Mouse (Mus musculus) fibroblast of lung, adult 2 months (primary cell): ENCODE measurements around the gene Phlda2.
"Not testable (repeated sequence)": the region's sequence is repeated elsewhere in the genome, so short reads cannot be mapped to it uniquely, and the experiment has no call there.

Source experiments
- DNase-seq: peaks from one replicate; pipeline ENCODE4 v3.0.0-alpha.2; 2011; ENCODE audit warnings: low read depth

Gene Phlda2

DNA sequence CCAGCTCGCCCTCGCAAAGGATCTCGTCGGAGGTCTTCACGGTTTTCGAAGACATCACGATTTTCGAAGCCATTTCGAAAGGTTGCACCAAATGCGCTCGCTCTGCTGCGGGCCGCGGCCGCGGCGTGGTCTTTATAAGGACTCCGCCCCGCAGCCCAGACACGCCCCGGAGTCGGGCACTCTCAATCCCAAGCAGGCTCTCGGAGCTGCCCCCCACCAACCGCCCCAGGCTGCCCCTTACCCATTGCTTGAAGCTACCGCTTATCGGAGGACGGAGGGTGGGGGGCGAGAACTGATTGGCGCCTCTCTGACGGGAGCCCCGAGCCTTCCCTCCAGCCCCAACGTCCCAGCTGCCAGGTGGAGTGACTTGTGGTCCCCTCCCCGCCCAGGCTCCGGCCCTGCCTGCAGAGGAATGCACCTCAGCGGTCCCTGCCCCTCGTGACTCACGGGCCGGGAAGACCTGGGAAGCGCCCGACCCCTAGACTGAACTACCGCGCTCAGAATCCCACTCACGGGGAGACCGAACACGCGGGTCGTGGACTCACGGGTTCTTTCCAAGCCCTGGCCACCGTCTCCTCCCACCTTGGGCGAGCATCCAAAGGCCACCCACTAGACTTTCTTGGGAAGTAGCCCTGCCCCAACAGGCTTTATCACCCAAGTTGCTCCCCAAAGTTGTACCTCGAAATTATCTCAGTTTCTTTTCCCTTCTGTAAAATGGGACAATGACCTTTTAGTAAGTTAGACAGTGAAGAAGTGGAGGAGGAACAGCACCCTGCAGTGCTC, at the start of gene Phlda2:
Phlda2 (minus strand) TSS at position 733 of the 783 bp plus-strand sequence.
- no peak for DNase-seq

DNA sequence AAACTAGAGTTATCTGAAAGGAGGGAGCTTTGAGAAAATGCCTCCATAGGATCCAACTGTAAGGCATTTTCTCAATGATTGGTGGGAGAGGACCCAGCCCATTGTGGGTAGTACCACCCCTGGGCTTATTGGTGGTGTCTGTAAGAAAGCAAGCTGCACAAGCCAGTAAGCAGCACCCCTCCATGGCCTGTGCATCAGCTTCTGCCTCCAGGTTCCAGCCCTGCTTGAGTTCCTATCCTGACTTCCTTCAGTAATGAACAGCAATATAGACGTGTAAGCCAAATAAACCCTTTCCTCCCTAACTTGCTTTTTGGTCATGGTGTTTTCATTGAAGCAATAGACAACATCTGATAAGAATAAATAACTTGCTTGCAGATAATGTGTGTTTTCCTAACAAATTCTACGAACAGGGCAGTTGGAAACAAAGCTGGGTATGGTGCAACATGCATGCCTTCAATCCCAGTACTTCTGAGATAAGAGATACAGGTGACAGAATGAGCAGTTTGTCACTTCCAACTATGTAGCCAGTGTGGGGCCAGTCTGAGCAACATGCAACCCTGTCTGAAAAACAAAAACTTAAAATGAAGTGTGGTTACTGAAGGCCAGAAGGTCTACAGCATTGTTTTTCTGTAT, 46.8 kb upstream of the Phlda2 start:
- DNase-seq, result no peak

DNA sequence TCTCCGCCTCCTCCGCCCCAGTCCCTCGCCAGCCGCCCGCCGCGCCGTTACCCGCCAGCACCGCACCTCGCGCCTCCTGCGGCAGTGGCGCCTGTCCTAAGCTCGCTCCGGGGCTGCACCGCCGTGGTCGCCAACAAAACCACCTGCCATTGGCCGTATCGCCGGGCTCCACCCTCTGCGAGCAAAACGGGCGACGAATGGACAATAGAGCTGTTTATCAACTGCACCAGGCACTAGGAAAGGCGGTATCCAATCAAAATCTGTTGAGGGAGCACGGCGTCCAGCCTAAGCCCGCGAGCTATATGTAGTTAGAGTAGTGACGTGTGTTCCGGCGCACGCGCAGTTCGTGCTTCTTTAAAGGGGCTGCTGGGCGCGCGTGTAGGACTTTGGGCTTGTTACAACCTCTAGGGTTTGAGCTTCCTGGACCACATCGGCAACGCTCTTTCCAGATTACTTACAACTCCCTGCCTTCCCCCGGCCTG, 46.1 kb upstream of the Phlda2 start, which contains the start of gene Nap1l4:
Nap1l4 (minus strand) TSS at position 131 of the 482 bp plus-strand sequence.
- DNase-seq, result peak; percentile 98

DNA sequence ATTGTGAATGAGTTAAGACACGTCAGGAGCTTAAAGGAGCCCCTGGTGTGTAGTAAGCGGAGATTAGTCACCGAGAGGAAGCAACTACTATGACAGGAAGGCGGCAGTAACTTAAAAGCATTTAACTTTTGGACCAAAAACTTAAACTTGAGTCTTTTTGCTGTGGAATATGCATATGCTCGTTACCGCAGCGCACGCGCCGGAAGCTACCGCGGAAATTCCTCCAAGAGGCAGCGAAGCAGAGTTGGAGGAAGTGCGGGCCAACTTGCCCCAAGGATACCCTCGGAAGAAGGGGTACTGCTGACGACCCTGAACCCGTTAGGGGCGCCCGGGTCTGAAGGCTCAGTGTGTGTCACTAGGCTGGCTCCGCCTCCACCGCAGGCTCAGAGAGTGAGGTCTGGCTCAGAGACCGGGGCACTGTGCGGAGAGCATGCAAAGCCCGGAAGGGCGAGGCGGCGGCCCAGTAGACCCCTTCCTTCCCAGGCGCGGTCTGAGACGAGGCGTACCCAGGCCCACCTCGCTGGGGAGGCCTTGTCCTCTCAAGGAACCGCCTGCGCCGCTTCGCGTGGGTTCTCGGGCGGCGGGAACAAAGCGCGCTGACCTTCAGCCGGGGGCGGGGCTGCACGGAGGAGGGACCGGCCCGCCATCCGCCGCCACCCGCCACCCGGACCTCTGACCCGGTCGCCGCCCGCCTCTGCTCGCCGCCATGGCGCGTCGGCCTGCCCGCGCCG, 45.4 kb upstream of the Phlda2 start:
- no peak for DNase-seq

DNA sequence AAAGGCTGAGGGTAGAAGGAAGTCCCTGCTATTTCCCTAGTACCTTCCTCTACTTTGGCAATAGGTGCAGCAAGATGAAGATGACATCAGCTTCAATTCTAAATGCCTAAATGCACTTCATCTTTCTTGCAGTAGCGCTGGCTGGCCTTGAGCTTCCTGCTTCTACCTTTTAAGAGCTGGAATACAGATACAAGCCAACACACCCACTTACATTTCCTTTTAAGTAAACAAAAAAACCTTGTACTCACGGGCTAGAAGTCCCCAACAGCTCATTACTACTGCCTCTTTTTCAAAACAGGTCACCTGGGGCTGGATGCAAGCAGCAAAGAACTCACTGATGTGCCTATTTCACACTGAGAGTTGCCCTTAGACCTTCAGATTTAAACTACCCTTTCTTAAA, 43.6 kb upstream of the Phlda2 start:
- no peak for DNase-seq

DNA sequence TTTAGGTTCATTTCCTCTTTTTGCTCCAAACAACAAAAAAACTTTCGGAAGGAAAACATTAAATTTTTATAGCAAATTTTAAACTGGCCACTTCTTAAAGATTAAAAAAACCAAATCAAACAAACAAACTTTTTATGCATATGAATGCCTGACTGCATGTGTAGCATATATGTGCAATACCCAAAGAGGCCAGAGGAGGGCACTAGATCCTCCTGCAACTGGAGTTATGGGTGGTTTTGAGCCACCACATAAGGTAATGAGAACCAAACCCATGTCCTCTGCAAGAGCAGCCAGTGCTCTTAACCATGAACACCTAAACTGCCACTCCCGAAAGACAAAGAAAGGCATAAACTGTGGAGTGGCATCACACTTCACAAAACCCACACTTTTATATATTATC, 41.4 kb upstream of the Phlda2 start:
- DNase-seq, result no peak

DNA sequence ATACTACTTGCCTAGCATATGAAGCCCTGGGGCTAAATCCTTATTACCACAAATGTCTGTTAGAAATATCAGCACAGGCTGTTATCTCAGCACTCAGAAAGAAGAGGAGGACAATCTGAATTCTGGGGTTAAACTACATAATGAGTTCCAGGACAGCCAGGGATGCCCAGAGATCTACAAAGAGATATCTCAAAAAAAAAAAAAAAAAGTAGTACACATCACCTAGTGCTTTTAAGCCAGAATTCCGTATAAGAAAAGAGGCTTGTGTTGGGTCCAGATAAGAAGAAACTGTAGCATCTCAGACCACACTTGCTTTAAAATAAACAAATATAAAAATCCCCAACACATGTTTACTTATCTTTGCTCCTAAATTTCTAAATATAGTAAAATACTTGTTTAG, 35.7 kb upstream of the Phlda2 start:
- DNase-seq, result no peak

DNA sequence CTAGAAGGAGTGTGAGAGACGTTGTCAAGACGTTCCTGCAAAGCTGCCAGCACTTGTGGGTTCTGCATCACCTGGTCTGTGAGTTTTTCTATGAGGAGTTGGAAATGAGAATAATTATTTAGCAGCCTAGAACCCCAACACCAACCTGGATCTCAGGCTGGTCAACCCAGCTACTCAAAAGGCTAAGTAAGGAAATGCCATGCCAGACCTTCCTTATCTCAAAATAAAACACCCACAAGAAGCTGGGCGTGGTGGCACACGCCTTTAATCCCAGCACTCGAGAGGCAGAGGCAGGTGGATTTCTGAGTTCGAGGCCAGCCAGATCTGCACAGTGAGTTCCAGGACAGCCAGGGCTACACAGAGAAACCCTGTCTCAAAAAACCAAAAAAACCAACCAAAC, 35.3 kb upstream of the Phlda2 start:
- not testable (repeated sequence) for DNase-seq

DNA sequence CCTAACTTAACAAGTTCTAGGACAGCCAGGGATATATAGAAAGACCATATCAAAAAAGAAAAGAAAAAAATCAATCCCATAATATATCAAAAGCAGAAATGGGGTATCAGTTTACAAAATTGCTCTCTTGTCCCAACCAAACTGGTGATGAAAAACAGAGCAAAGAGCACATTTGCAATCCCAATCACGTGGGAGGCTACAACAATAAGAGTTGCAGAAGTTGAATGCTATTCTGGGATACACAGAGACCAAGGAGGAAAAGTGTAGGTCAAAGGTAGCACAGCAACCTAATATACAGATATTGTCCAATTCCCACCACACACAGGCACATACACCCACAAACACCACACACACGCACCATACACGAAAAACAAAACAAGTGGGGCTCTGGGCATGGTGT, 33.3 kb upstream of the Phlda2 start:
- no peak for DNase-seq

DNA sequence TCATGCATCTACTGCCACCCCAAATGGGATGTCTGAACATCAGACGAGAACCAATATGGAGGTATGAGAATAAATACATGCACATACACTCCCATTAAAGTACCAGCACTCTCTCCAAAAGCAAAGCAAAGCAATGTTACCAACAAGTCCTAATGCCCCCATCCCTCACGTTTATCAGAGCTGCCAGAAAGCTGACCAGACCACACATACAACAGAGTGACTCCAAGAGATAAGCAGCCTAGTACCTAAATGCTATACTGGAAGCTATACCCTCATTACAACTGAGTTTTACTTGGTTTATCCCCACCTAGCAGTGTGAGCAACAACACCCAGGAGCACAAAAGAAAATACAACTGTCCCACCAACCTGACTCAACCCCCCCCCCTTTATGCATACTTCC, 30.3 kb upstream of the Phlda2 start:
- DNase-seq, result no peak

DNA sequence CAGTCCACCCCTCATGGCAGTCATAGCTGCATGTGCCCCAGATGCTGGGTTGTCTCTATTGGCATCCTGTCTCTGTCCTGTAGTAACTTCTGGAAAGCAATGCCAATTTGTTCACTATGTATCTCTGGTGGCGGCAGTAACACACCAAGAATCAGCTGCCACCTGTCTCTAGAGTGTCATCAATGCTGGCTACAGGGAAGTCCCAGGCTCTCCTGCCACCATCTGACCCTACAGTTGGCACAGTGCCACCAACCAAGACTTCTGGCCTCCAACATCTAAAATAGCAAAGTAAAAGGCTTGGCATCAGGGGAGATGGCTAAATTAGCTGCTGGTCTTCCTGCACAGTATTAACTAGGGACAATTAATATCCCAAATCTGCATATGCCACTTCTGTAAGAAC, 29.5 kb upstream of the Phlda2 start:
- no peak for DNase-seq

DNA sequence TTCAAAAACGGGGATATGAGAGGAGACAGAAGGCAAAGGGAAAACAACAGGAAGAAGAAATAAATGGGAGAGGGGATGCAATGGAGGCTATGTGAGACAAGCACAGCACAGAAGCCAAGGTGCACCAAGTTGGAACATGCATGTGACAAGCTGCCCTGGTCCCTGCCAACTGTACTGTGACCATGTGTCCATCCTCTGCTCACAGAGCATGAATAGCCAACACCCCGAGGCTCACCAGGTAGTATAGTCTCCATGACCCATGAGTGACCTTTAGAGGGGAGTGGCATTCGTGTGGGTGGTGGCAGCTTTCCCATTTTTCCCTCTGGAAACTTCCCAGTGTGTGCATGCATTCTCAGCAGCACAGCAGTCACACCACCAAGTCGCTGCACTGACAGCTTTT, 16.4 kb upstream of the Phlda2 start:
- DNase-seq, result no peak

DNA sequence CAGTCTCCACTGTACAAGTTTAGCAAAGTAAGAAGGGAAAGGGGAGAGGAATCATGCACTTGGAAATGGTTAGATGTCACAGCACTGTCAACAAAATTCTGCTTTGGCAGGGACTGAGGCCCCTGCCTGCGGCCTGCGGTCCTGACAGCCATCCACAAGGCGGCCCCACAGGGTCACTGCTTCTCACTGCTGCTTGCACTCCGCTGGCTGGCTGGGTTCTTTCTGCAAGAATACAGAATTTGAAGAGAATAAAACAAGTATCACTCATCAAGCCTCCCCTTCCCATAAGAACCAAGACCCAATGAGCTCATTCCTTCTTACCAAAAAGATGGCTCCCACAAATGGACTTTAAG, 11.4 kb upstream of the Phlda2 start:
- DNase-seq, result no peak

DNA sequence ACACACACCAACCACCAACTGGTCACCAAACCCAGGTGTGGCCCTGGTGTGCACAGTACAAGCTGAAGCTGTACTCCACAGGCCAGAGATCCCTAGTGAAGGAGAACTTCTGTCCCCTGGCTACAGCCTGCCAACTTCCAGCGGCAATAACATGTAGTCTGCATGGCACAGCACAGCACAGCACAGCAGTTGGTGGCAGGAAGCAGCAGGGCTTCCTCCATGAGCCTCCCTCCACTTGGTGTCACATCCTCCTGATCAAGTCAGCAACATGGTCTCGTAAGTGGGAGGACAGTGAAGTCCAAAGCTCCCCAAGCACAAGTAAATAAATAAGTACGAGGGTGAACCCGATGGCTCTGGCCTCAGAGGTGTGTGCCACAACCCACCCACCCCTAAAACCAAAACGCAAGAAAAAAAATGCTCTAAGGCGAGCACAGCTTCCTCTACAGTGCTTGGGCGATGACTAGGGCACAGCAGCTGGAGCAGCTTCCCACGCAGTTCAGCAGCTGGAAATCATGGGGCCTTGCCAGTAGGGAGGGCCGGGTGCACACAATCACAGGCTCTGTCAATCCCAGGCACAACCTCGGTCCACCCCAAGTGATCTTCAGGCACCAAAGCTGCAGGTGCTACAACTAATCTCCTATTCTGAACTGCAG, 10.9 kb upstream of the Phlda2 start:
- no peak for DNase-seq

DNA sequence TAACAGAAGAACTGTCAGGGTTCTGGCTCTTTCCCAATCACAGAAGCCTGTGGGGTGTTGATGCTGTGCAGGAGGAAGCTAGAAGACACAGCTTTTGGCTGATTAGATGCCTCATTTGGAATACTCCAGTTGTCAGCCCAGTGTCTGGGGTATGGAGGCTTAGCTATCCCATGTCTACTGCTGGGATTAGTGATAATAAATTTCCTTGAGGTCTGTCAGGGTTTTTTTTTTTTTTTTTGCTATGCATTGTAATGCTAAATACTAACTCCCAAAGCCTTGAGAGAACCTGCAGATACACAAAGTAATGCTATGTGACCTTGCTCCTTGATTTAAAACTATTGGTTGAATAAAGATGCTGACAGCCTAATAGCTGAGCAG, 8.4 kb upstream of the Phlda2 start:
- no peak for DNase-seq

DNA sequence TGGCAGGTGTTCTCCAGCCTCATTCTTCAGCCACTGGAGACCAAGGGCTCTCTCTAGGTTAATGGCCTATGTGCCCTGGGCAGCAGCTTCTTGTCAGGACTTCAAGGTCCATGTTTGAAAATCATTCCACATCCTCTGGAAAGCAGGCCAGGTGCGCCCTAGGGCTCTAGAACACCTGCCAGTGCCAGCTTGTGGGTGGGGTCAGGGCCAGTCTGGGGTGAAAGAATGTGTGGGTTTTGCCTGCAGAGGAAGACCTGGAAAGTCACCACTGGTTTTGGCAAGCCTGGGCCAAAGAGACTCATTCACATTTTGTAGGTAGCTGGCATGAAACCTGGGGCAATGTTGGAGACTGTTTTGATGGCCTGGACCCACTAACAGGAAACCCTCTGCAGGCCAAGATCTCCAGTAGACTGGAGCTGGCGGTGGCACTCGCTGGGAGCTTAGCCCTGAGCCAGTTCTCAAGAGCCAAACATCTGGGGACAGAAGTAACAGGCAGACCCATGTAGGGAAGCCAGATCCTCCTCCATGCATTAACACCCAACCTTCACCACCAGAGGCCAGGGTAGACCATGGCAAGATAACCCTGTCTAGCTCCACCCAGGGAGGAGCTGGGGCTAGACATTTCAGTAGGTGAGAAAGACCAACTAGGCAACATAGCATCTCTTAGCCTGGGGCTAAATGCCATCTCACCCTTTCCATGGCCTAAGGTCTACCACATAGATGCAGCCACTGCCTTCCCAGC, 7.8 kb upstream of the Phlda2 start:
- no peak for DNase-seq

DNA sequence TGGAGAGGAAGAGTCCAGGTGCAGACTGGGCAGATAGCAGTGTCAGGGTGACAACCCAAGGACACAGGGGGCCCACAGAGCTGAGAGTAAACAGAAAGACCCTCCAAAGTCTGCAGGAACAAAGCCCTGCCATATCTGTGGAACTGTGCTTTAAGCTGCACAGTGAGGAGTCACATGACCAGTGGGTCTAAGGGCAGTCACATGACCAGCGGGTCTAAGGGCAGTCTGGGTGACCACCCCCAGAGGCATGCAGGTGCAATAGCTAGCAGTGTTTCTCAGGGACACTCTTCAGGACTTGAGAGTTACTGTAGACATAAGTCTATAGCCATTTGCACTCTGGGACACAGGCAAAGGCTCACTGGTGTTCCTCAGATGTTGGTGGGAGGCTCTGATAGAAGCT, 6.6 kb upstream of the Phlda2 start:
- DNase-seq, result no peak

DNA sequence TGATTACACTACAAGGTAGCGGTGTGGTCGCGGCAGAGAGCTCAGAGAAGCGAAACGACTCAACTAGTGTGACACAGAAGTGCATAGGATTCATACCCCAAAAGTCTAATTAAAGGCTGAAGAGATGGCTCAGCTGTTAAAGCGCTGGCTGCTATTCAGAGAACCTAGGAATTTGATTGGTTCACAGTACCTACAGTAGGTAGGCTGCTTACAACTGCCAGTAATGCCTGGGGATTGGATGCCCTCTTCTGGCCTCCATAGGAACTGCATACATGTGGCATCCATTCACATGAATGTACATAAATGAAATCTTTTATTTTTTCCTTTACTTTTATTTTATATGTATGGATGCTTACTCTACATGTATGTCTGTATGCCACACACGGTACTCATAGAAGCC, 3.7 kb upstream of the Phlda2 start:
- DNase-seq, result peak; percentile 20

DNA sequence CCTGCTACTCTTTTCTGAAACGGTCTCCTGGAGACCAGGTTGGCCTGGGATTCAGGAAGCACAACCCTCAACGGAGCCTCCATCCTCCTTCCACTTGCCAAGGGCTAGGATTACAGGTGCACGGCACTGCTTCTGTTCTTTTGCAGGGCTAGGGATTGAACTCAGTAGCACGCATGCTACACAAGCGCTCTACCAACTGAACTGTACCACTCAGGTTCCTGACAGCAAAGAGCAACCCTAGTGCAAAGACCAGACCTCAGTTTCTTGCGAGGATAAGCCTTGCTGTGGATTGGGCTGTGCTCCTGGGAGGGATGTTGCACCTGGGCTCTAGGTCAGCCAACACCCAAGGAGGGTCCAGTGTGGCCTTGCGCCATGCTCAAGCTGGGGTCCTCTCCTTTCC, 3.3 kb upstream of the Phlda2 start:
- DNase-seq, result no peak

DNA sequence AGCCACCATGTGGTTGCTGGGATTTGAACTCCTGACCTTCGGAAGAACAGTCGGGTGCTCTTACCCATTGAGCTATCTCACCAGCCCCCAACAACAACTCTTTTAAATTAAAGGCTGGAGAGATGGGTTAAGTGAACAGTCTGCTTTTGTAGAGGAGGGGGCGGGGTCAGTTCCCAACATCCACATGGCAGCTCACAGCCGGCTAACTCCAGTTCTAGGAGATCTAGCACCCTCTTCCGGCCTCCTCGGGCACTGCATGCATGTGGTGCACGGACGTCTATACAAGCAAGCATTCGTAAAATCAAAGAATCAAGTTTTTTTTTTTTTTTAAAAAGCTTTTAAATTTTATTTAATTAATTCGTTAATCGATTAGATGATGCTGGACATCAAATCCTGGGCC, 2.9 kb upstream of the Phlda2 start:
- peak; percentile 44 for DNase-seq

DNA sequence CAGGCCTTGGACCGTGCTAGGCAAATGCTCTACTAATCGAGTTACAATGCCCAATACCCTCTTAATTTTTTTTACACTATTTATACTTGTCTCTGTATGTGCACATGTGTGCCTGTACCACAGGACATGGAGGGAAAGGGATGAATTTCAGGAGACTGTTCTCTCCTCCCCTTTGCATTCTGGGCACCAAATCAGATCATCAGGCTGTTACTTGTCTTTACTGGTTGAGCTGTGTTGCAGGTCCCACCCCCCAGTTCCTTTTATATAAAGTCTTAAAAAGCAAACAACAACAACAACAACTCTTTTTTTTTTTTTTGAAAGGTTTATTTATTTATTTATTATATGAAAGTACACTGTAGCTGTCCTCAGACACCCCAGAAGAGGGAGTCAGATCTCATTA, 2.5 kb upstream of the Phlda2 start:
- no peak for DNase-seq

DNA sequence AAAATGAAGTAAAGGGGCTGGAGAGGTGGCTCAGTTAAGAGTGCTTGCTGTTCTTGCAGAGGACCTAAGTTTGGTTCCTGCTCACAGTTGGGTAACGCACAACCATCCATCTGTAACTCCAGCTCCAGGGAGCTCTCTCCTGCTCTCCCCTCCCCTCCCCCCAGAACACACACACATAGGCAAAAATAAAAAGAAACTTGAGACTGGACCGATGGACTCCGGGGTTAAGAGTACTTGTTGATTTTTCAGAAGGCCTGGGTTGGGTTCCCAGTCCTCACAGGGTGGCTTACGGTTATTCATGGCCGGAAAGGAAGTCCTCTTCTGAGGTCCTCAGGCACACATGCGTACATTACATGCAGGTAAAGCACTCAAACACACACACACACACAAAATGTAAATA, 976 bp upstream of the Phlda2 start:
- DNase-seq, result no peak
